Mouse (Mus musculus): ENCODE results near the gene Ly86.

DNA sequence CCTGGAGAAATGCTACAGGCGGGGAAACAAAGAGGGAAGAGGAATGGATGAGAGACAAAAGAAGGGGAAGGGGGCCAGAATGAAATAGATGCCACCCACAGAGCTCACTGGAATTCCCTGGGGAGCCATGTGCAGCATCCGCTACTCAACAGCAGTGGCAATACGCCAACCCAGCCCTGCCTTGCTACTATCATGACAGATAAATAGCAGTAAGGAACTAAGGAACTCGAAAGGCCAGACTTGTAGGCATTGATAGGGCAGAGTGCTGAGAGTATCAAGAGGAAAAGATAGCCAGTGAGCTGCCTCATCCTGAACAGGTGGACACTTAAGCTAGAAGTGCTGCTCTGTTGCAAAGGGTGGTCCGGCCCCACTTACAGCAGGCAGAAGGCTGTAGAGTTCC lies 31.4 kb downstream of the Ly86 start:
- TF ChIP-seq CTCF (IDR thresholded peaks at IDR 0.05; ENCODE audit: control insufficient read depth, insufficient read depth, insufficient replicate concordance, low read depth, low read length) (no peak), POLR2A (IDR thresholded peaks at IDR 0.05; ENCODE audit: control insufficient read depth, low read depth, low read length) (no peak)
